Mouse (Mus musculus) liver, adult (tissue): ENCODE data around the gene Gm16253.

Source experiments
- GATA4 ChIP-seq: IDR thresholded peaks from 2 replicates; pipeline ENCODE4 v1.6.1; 2014; ENCODE audit warnings: mild to moderate bottlenecking, low read length; ENCODE audit not compliant: insufficient replicate concordance

Gm16253 gene

GRCm38 (mm10) chr3:96598156-96599068 lies 21.6 kb downstream of the Gm16253 start:
- TF ChIP-seq GATA4: no peak

- no peak for TF ChIP-seq GATA4
These were observed 22.2 kb downstream of the Gm16253 start for GRCm38 (mm10) chr3:96599069-96599393.

- TF ChIP-seq GATA4: no peak
These were observed 22.6 kb downstream of the Gm16253 start for GRCm38 (mm10) chr3:96599411-96599810.

- TF ChIP-seq GATA4: no peak
These were observed 24.0 kb downstream of the Gm16253 start, which contains the start of gene Lix1l for GRCm38 (mm10) chr3:96600639-96601250. Lix1l (plus strand) TSS chr3:96601149.

- TF ChIP-seq GATA4: no peak
These were observed 24.5 kb downstream of the Gm16253 start for GRCm38 (mm10) chr3:96601251-96601787.

GRCm38 (mm10) chr3:96601941-96602703 lies 25.3 kb downstream of the Gm16253 start:
- TF ChIP-seq GATA4: no peak

GRCm38 (mm10) chr3:96602704-96603084 lies 25.9 kb downstream of the Gm16253 start:
- TF ChIP-seq GATA4: no peak

GRCm38 (mm10) chr3:96603311-96603710 lies 26.5 kb downstream of the Gm16253 start:
- TF ChIP-seq GATA4: no peak

GRCm38 (mm10) chr3:96606618-96607017 lies 29.8 kb downstream of the Gm16253 start:
- TF ChIP-seq GATA4: no peak

GRCm38 (mm10) chr3:96617941-96618340 lies 41.2 kb downstream of the Gm16253 start:
- no peak for TF ChIP-seq GATA4

- no peak for TF ChIP-seq GATA4
These were observed 46.4 kb downstream of the Gm16253 start for GRCm38 (mm10) chr3:96623201-96623600.

GRCm38 (mm10) chr3:96629729-96630600 lies 53.2 kb downstream of the Gm16253 start, which contains the start of gene Rbm8a:
Rbm8a (plus strand) TSS chr3:96629933.
- 0 out of 2 replicates have a peak, but pooled peaks have one; percentile 10 for TF ChIP-seq GATA4
